Mouse (Mus musculus): ENCODE results near the gene Bricd5.

The Bricd5 gene

GRCm38 (mm10) chr17:24462932-24463331, 10.8 kb upstream of the Bricd5 start:
- DNase-seq (ENCODE audit: low spot score) = no peak

- DNase-seq (ENCODE audit: low spot score) = no peak
Observed at GRCm38 (mm10) chr17:24463374-24464133, 10.1 kb upstream of the Bricd5 start.

DNA sequence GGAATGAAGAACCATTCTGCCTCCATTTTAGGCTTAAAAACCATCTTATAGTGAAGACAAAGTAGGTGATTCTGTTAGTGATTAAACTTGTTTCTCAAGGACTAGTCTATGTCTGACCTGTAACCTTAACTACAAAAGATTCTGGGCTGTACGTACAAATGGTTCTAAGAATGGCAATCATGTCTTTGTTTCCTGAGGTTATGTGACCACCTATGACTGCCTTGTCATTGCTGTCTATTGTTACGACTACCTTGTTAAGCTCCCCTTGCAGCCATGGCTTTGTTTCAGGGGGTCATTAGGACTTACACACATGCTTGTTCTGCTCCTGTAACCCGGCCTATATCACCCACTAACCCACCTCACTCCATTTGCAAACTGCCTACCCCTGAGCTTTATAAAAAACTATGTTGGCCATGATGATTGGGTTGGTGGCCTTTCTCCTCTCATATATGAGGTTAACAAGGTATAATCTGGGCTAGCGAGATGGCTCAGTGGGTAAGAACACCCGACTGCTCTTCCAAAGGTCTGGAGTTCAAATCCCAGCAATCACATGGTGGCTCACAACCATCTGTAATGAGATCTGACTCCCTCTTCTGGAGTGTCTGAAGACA, 4.9 kb upstream of the Bricd5 start:
- DNase-seq (ENCODE audit: low spot score) = no peak

DNA sequence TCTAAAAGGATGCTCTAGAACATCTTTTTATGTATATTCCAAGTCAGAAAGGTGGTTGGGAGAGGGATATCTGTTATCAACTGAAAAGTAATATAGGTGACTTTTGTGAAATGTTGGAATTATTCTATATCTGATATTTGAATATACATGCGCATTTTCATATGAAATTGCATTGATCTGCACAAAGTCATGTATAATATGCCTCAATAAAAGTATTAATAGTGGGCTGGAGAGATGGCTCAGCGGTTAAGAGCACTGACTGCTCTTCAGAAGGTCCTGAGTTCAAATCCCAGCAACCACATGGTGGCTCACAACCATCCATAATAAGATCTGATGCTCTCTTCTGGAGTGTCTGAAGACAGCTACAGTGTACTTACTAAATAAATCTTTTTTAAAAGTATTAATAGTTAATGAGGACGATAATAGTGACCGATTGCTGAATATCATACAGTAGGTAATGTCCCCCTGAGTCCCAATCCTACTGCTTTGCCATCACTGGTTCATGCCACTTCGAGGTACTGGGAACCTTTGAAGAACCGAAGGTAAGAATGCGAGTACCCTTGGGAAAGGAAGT, 4.3 kb upstream of the Bricd5 start:
- DNase-seq (ENCODE audit: low spot score) = no peak

DNA sequence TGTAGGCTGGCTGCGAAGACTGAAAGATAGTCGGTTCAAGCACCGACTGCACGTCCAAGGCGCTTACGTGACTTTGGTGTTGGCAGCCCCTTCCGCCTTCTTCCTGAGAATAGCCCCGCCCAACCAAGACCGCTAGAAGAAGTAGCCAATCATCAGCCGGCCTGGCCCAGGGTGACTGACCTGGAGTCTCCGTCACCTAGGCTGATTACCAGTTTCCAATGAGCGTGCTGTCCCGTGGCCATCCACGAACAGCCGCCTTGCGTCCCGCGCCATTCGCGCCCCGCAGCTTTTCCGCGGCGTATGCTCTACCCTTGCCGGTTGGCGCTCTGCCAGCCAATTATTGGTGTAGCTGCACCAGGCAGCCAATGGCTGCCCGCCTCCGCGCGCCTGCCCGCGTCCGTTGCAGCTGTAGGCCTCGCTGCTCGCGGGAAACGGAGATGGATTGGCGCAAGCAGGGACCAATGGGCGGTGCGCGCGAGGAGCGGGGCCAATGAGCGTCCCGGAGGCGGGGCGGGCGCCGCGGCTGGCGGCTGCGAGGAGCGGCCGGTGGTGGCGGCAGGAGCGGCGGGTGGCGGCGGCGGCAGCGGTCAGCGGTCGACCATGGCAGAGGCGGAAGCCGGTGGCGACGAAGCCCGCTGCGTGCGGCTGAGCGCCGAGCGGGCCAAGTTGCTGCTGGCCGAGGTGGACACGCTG, 3.6 kb upstream of the Bricd5 start, which contains the start of the genes E4f1 and Pgp:
Gene E4f1, minus strand, starts transcription at position 404 of the 693 bp plus-strand sequence.
Gene Pgp, plus strand, starts transcription at position 483 of the 693 bp plus-strand sequence.
- DNase-seq (ENCODE audit: low spot score) = peak; percentile 99

GRCm38 (mm10) chr17:24470701-24471527, 2.8 kb upstream of the Bricd5 start:
- DNase-seq (ENCODE audit: low spot score) = peak; percentile 24

GRCm38 (mm10) chr17:24472512-24472911, 1.2 kb upstream of the Bricd5 start:
- DNase-seq (ENCODE audit: low spot score) = no peak

- DNase-seq (ENCODE audit: low spot score) = peak; percentile 72
Observed at GRCm38 (mm10) chr17:24474557-24474956, 873 bp downstream of the Bricd5 start.

DNA sequence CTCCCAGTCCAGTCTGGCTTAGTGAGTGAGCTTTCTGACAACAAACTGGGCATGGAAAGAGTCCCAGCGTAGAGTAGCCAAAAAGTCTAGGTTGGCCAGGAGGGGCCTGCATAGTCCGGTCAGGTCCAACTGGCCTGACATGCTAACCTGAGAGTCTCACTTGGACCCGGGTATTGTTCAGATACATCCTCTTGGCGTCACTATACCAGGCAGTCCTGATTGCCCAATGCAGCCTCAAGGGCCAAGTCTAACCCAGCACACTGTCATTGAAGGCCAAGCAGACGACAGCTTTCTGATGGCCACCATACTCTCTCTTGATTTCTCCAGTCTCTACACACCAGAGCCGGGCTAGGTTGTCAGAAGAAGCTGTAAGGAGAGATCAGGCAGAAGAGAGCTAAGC, 1.9 kb downstream of the Bricd5 start:
- no peak for DNase-seq (ENCODE audit: low spot score)

DNA sequence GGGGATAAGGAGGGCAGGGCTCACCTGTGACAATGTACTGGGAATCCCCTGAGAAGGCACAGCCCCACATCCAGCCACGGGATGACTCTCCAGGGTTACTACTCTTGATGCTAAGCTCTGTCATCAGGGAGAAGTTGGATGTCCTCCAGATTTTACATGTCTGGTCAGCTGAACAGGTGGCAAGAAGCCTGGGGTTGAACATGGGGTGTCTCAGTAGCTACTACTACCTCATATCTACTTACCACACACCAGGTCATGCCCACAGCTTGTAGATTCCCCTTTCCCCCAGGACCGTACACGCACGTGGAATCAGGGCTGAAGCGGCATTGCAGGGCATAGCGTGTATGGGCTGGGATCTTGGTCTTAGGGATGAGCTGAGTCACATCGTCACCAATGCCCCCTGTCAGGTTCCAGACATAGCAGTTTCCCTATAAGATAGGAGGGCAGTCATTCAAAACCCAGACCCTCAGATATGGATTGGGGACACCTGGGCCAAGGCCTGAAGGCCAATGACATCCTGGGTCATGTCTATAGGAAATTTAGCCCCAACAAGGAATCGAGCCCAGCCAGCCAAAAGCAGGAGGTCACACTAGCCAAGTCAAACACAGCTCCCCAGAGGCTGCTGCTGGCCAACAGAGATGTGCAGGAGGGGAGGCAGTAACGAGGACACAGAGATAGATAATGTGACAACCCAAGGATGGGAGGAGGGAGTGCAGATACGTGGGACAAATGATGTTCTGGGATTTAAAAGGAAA, 2.5 kb downstream of the Bricd5 start:
- no peak for DNase-seq (ENCODE audit: low spot score)

DNA sequence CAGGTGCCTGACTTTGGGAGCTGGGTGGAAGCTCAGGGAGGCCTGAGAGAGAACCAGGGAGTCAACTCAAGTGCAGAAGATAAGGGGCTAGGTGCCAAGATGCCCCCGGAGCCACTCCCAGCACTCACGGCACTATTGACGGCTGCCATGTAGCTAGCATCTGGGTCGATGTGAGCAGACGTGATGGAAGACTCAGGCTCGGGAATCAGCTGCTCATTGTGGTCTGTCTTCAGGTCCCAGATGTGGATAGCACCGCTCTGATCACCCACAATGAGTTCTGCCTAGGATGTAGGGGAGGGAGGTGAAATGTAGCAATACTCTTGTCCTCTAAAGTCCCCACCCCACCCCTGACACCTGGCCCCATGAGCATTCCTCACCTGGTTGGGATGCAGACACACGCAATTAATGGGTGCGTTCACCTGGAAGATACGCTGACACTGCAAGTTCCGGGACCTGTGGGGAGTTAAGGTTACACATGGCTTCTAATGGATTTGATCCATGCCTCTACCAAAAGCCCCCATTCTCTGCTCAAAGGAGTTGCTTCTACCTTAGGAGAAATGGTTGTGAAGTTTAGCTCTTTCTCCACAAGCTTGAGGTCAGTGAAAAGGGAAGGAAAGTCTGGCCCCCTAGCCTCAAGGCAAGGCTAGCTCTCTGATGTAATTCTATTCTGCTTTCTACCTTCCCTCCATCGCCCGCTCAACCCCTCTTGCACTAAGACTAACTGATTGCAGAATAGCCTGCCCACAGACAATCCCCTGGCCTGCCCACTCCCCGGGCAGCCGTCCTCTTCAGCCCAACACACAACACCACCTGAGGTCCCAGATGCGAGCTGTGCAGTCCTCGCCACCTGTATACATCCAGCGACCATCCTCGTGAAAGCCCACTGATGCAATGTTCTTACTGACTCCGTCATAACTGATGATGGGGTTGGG, 3.6 kb downstream of the Bricd5 start:
- no peak for DNase-seq (ENCODE audit: low spot score)

GRCm38 (mm10) chr17:24477985-24478600, 4.4 kb downstream of the Bricd5 start:
- DNase-seq (ENCODE audit: low spot score) = no peak

DNA sequence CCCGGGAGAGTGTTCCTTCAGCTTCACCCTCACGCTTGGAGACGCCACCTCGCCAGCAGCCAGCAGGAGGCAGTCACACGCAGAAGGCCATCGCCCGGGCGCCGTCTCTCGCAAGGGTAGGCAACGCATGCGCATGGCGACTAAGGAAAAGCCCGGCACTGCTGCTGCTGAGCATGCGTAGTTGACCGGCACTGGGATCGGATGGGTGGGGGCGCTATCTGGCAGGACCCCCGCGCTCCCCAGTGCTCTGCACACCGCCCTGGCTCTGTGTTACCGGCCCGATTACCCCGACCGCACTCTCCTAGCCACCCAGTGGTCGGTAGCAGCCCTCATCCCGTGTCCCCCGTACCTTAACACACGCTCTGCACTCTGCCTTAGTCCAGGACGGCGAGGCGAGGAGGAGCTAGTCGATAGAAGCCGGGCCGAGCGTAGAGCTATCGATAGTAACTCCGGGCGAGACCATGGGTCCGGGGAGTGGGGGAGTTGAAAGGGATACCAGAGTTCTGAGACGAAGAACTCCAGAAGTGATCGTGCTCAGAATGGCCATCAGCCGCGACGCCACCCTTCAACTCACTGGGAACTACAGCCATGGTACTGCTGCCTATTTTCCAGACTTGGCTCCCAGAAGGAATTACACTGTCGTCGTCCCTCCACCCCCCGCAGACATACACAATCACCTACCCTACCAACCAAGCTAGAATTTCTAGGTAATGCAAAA, 5.1 kb downstream of the Bricd5 start, which contains the start of gene Mlst8:
Gene Mlst8, minus strand, starts transcription at position 416 of the 718 bp plus-strand sequence.
- peak; percentile 98 for DNase-seq (ENCODE audit: low spot score)

DNA sequence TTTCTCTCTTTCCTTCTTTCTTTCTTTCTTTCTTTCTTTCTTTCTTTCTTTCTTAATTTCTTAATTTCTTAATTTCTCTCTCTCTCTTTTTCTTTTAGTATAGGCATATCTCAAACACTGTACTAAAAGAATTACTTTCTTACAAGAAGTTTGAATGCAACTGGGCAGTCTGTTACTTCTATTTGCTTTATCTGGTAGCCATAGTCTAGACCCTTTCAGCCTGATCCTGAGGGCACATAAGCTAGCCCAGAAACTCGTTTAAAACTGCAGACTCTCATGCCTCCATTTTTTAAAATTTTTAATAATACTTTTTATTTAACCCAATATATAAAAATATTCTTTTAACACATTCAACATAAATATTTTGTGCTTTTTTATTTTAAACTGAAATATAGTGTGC, 5.7 kb downstream of the Bricd5 start:
- DNase-seq (ENCODE audit: low spot score) = no peak

DNA sequence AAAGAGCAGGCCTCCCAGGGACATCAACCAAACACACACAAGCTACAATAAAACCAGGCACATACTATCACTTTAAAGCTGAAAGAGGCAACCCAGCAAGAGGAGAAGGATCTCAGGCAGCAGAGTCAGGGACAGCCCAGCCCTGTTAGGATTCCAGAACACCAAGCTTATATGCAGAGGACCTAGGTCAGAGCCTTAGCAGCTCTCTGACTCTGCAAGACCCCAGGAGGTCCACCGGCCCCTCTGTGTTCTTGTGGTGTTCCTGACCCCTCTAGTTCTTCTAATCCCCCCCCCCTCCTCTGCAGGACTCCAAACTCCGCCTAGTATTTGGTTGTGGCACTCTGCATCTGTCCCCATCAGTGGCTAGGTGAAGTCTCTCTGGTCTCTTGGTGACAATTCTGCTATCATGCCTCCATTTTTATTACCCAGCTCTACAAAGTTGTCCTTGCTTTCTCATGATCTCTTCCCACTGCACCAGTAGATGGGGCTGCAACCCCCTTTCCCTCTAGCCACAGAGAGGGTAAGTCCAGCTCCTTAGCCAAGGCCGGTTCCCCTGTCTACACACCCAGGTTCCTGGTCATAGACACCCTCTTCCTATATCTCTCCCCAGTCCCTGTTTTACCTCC, 6.6 kb downstream of the Bricd5 start:
- no peak for DNase-seq (ENCODE audit: low spot score)

GRCm38 (mm10) chr17:24481027-24481815, 7.5 kb downstream of the Bricd5 start:
- DNase-seq (ENCODE audit: low spot score) = no peak

GRCm38 (mm10) chr17:24483495-24483894, 9.8 kb downstream of the Bricd5 start:
- no peak for DNase-seq (ENCODE audit: low spot score)

Data from layer of hippocampus, adult 11-12 months (tissue).